Mouse (Mus musculus): ENCODE data around the gene Uts2r.

Gene Uts2r

GRCm38 (mm10) chr11:121173203-121173602, 13.1 kb downstream of the Uts2r start:
- no peak for DNase-seq

- no peak for DNase-seq
These were observed 14.2 kb downstream of the Uts2r start for GRCm38 (mm10) chr11:121174234-121174633.

- peak; percentile 66 for DNase-seq
These were observed 16.5 kb downstream of the Uts2r start for GRCm38 (mm10) chr11:121176285-121177270.

GRCm38 (mm10) chr11:121189681-121190080, 29.6 kb downstream of the Uts2r start:
- peak; percentile 44 for DNase-seq

GRCm38 (mm10) chr11:121192742-121193141, 32.7 kb downstream of the Uts2r start:
- no peak for DNase-seq

GRCm38 (mm10) chr11:121193415-121193814, 33.3 kb downstream of the Uts2r start:
- no peak for DNase-seq

- DNase-seq: no peak
These were observed 38.6 kb downstream of the Uts2r start for GRCm38 (mm10) chr11:121198622-121199021.

GRCm38 (mm10) chr11:121199851-121200250, 39.8 kb downstream of the Uts2r start:
- DNase-seq: no peak

GRCm38 (mm10) chr11:121200781-121201180, 40.7 kb downstream of the Uts2r start:
- no peak for DNase-seq

- DNase-seq: no peak
These were observed 41.5 kb downstream of the Uts2r start for GRCm38 (mm10) chr11:121201436-121202198.

GRCm38 (mm10) chr11:121203859-121204160, 43.7 kb downstream of the Uts2r start:
- DNase-seq: no peak

GRCm38 (mm10) chr11:121204161-121205006, 44.3 kb downstream of the Uts2r start, which contains the start of the genes Hexdc and Ogfod3:
Gene Hexdc, plus strand, starts transcription at chr11:121204433.
Gene Ogfod3, minus strand, starts transcription at chr11:121204711.
- DNase-seq: peak; percentile 95
